ENCODE assay signal across 27 mouse cellular contexts in genomic region chr1:170929245-170929644, GRCm38 (mm10). TPM values are rescaled to one million over a fixed set of nuclear protein-coding genes. Genes with fewer than 3 reads are reported as not detected.
DNase-seq lines count a peak whose midpoint lies in the region; ATAC-seq and TF ChIP-seq lines count a peak whose summit lies in the region.
"Had no signal": no experiment of that assay in that cellular context is flagged by ENCODE, and none has a peak within 500 bp of the region (broad histone marks: within the 10 kb centered on the region; RNA-seq: fewer than 3 reads in every experiment).

No protein-coding gene starts in this region.

- no peak overlapping the region for H3K4me2 ChIP-seq in midbrain, embryonic 11.5 days
- H3K4me2 ChIP-seq in midbrain, embryonic 15.5 days, result no peak overlapping the region
- H3K4me2 ChIP-seq in CH12.LX (ENCODE audit: insufficient read depth, low read depth, poor library complexity, severe bottlenecking), result no peak overlapping the region
- H3K4me2 ChIP-seq: embryonic facial prominence, embryonic 13.5 days; embryonic facial prominence, embryonic 15.5 days; forebrain, embryonic 13.5 days; forebrain, embryonic 15.5 days had no signal

- no peak overlapping the region for H3K27ac ChIP-seq in midbrain, embryonic 11.5 days (ENCODE audit: low read depth, low read length)
- no peak overlapping the region for H3K27ac ChIP-seq in midbrain, embryonic 15.5 days
- H3K27ac ChIP-seq in CH12.LX (ENCODE audit: insufficient read depth, low read depth), result peak overlapping the region; percentile 53; the same call in 1 of the 2 replicates
- H3K27ac ChIP-seq in small intestine, adult 2 months (ENCODE audit: insufficient read depth, low read depth, low read length), result peak overlapping the region; percentile 57; the same call in 1 of the 2 replicates
- H3K27ac ChIP-seq: embryonic facial prominence, embryonic 13.5 days; embryonic facial prominence, embryonic 15.5 days; forebrain, embryonic 13.5 days; forebrain, embryonic 15.5 days had no signal

- H3K9me3 ChIP-seq in midbrain, embryonic 11.5 days (ENCODE audit: control insufficient read depth, low read length), result no peaks in the 10 kb centered on the region
- no peaks in the 10 kb centered on the region for H3K9me3 ChIP-seq in midbrain, embryonic 15.5 days
- H3K9me3 ChIP-seq in CH12.LX (replicated peaks; ENCODE audit: low read length), result no peaks in the 10 kb centered on the region
- H3K9me3 ChIP-seq: embryonic facial prominence, embryonic 13.5 days; embryonic facial prominence, embryonic 15.5 days; forebrain, embryonic 13.5 days; forebrain, embryonic 15.5 days had no signal

- in situ Hi-C loops in CH12.LX (cut with MboI; ENCODE audit: low pct_ligation_motif_present, low pct_unique_long_range_greater_than_20kb, low sequenced_read_pairs), result no loop called here

- intact Hi-C loops in left cerebral cortex, postnatal 25 days (cut with DNase I), result no loop called here

- H3K4me3 ChIP-seq in midbrain, embryonic 11.5 days (ENCODE audit: low read depth, low read length), result no peak overlapping the region
- no peak overlapping the region for H3K4me3 ChIP-seq in midbrain, embryonic 15.5 days
- H3K4me3 ChIP-seq in CH12.LX (replicated peaks in 1 of 3; ENCODE audit: low read depth in 2 of 3, low read length in 2 of 3, poor library complexity in 1 of 3), result no peak overlapping the region
- no peak overlapping the region for H3K4me3 ChIP-seq in small intestine, adult 2 months (ENCODE audit: low read depth, low read length)
- H3K4me3 ChIP-seq: embryonic facial prominence, embryonic 13.5 days; embryonic facial prominence, embryonic 15.5 days; forebrain, embryonic 13.5 days; forebrain, embryonic 15.5 days had no signal

- H3K79me2 ChIP-seq in CH12.LX (replicated peaks; ENCODE audit: control insufficient read depth, extremely low read depth, insufficient read depth, poor library complexity, severe bottlenecking), result no peaks in the 10 kb centered on the region; the same call in 1 of the 2 replicates

- DNase-seq in midbrain, embryonic 11.5 days (ENCODE audit: low spot score, missing footprints), result peak; percentile 64
- DNase-seq in A20 (ENCODE audit: low read depth, low spot score) (peak; percentile 80), CH12.LX (ENCODE audit: extremely low read depth) (no peak)
- DNase-seq in left cerebral cortex, postnatal 25 days (ENCODE audit: low spot score in 2 of 2), result no peak
- DNase-seq: adrenal gland, adult 2 months; adrenal gland, postnatal 10 days; adrenal gland, postnatal 25 days; cerebellum, adult 11-12 months; cerebellum, adult 2 months; cerebellum, adult 9-10 months; cerebellum, postnatal 10 days; cerebellum, postnatal 25 days; embryo, embryonic 11 days; forebrain, postnatal 0 days had no signal

- no peak for TF ChIP-seq POLR2A in CH12.LX (IDR thresholded peaks at IDR 0.05; ENCODE audit: low read depth, low read length)
- TF ChIP-seq POLR2A in small intestine, adult 2 months (IDR thresholded peaks at IDR 0.05; ENCODE audit: low read depth, low read length), result no peak

- no peaks in the 10 kb centered on the region for H3K4me1 ChIP-seq in midbrain, embryonic 11.5 days (ENCODE audit: control insufficient read depth, insufficient read depth, low read length)
- no peaks in the 10 kb centered on the region for H3K4me1 ChIP-seq in midbrain, embryonic 15.5 days
- H3K4me1 ChIP-seq in CH12.LX (ENCODE audit: control insufficient read depth in 1 of 2, insufficient read depth in 2 of 2), result peaks cover 16 to 78% of the 10 kb centered on the region in 2 experiments
- H3K4me1 ChIP-seq in small intestine, adult 2 months (ENCODE audit: control insufficient read depth, insufficient read depth, insufficient read length, low read length), result peaks cover 2% of the 10 kb centered on the region; the same call in 1 of the 2 replicates
- H3K4me1 ChIP-seq: embryonic facial prominence, embryonic 13.5 days; embryonic facial prominence, embryonic 15.5 days; forebrain, embryonic 13.5 days; forebrain, embryonic 15.5 days had no signal

- no peak for TF ChIP-seq RAD21 in CH12.LX (IDR thresholded peaks at IDR 0.05; ENCODE audit: low read depth, low read length)

- WGBS in midbrain, embryonic 11.5 days, result 81% methylated on average over 4 of the region's 4 CpGs
- WGBS in midbrain, embryonic 15.5 days, result 80% methylated on average over 4 of the region's 4 CpGs
- 75% methylated on average over 4 of the region's 4 CpGs for WGBS in small intestine, adult 2 months

- no peaks in the 10 kb centered on the region for H3K36me3 ChIP-seq in midbrain, embryonic 11.5 days (ENCODE audit: control insufficient read depth, insufficient read depth, low read length)
- no peaks in the 10 kb centered on the region for H3K36me3 ChIP-seq in midbrain, embryonic 15.5 days (replicated peaks)
- no peaks in the 10 kb centered on the region for H3K36me3 ChIP-seq in CH12.LX (replicated peaks in 1 of 2; ENCODE audit: control insufficient read depth in 1 of 2, insufficient read depth in 1 of 2, low read length in 1 of 2)
- no peaks in the 10 kb centered on the region for H3K36me3 ChIP-seq in small intestine, adult 2 months (ENCODE audit: control insufficient read depth, insufficient read depth, low read length)
- H3K36me3 ChIP-seq: embryonic facial prominence, embryonic 13.5 days; embryonic facial prominence, embryonic 15.5 days; forebrain, embryonic 15.5 days had no signal

- dilution Hi-C loops in CH12.LX (cut with MboI; ENCODE audit: extremely low pct_ligation_motif_present, extremely low pct_unique_long_range_greater_than_20kb, low sequenced_read_pairs), result no loop called here

- H3K9ac ChIP-seq in midbrain, embryonic 11.5 days (ENCODE audit: low read length), result no peak overlapping the region
- no peak overlapping the region for H3K9ac ChIP-seq in midbrain, embryonic 15.5 days
- H3K9ac ChIP-seq in CH12.LX (ENCODE audit: insufficient read depth, low read depth), result peak overlapping the region; percentile 4; the same call in 1 of the 2 replicates
- H3K9ac ChIP-seq: embryonic facial prominence, embryonic 13.5 days; embryonic facial prominence, embryonic 15.5 days; forebrain, embryonic 13.5 days; forebrain, embryonic 15.5 days; forebrain, postnatal 0 days had no signal

- ATAC-seq in midbrain, embryonic 11.5 days (ENCODE audit: low FRiP score), result no peak
- no peak for ATAC-seq in midbrain, embryonic 15.5 days (replicated peaks)
- no peak for ATAC-seq in erythroblast, adult 5-6 weeks (replicated peaks; ENCODE audit: low FRiP score, poor library complexity, severe bottlenecking)
- ATAC-seq: CD4-positive, CD25-positive, alpha-beta regulatory T cell, adult 4 months; forebrain, embryonic 13.5 days; forebrain, embryonic 15.5 days; forebrain, postnatal 0 days had no signal

- no peak for TF ChIP-seq EP300 in CH12.LX (IDR thresholded peaks at IDR 0.05; ENCODE audit: low read length)

- H3K27me3 ChIP-seq in midbrain, embryonic 11.5 days (ENCODE audit: control insufficient read depth, insufficient read depth, low read length), result no peaks in the 10 kb centered on the region
- H3K27me3 ChIP-seq in midbrain, embryonic 15.5 days (replicated peaks), result no peaks in the 10 kb centered on the region
- H3K27me3 ChIP-seq in CH12.LX (replicated peaks), result no peaks in the 10 kb centered on the region
- H3K27me3 ChIP-seq in small intestine, adult 2 months (ENCODE audit: control insufficient read depth, insufficient read depth, low read length), result no peaks in the 10 kb centered on the region
- H3K27me3 ChIP-seq: embryonic facial prominence, embryonic 13.5 days; embryonic facial prominence, embryonic 15.5 days; forebrain, embryonic 13.5 days; forebrain, embryonic 15.5 days had no signal

- TF ChIP-seq CTCF in CH12.LX (conservative IDR thresholded peaks at IDR 0.05 in 1 of 2, IDR thresholded peaks at IDR 0.05 in 1 of 2; ENCODE audit: low read depth in 2 of 2, low read length in 2 of 2), result no peak
- TF ChIP-seq CTCF in small intestine, adult 2 months (IDR thresholded peaks at IDR 0.05; ENCODE audit: extremely low read depth, insufficient read length, insufficient replicate concordance, low read depth, low read length), result no peak

RNA-seq across cellular contexts. Expression of gene Fcrla, which starts 1.9 kb away (rescaled TPM):
- not detected in 2 replicates for polyA plus RNA-seq in midbrain, embryonic 11.5 days (2014; fragmentation: Nextera tagmentation; extraction: Ambion mirVana)
- polyA plus RNA-seq in midbrain, embryonic 15.5 days (2015; fragmentation: Nextera tagmentation; extraction: Ambion mirVana), result not detected in 2 replicates
- total RNA-seq in CH12.LX (2012; rRNA removed) (10.6 and 18.5 TPM in 2 replicates), CH12.LX (2014; rRNA removed) (30.6 and 34.8 TPM in 2 replicates)
- polyA plus RNA-seq in CH12.LX (2012; ENCODE audit: insufficient read length, low read depth), result 15.4 and 17.7 TPM in 2 replicates
- polyA plus RNA-seq in small intestine, adult 2 months (2012; rRNA removed), result 1.8 and 4.2 TPM in 2 replicates
- 0.63 TPM in 1 of 2 replicates, not detected in the other for total RNA-seq in erythroblast, adult 5-6 weeks (2015; ENCODE audit: low replicate concordance)
- 0.84 and 0.94 TPM in 2 replicates for total RNA-seq in erythroblast, adult 5-6 weeks (2017; ENCODE audit: low replicate concordance)
- not detected for total RNA-seq in left cerebral cortex, postnatal 25 days (2021)
- total RNA-seq: ES-E14; forebrain, postnatal 0 days had no signal
- polyA plus RNA-seq: embryonic facial prominence, embryonic 11.5 days; embryonic facial prominence, embryonic 13.5 days; embryonic facial prominence, embryonic 15.5 days; forebrain, embryonic 11.5 days; forebrain, embryonic 13.5 days; forebrain, embryonic 15.5 days had no signal

RNA-seq across cellular contexts. Expression of gene Fcrlb, which starts 16.5 kb away (rescaled TPM):
- not detected in 2 replicates for polyA plus RNA-seq in midbrain, embryonic 11.5 days (2014; fragmentation: Nextera tagmentation; extraction: Ambion mirVana)
- 0.65 and 0.97 TPM in 2 replicates for polyA plus RNA-seq in midbrain, embryonic 15.5 days (2015; fragmentation: Nextera tagmentation; extraction: Ambion mirVana)
- not detected in 2 replicates for total RNA-seq in CH12.LX (2012; rRNA removed)
- not detected in 2 replicates for total RNA-seq in CH12.LX (2014; rRNA removed)
- not detected in 2 replicates for polyA plus RNA-seq in CH12.LX (2012; ENCODE audit: insufficient read length, low read depth)
- polyA plus RNA-seq in small intestine, adult 2 months (2012; rRNA removed), result 0.61 and 0.89 TPM in 2 replicates
- not detected in 2 replicates for total RNA-seq in erythroblast, adult 5-6 weeks (2015; ENCODE audit: low replicate concordance)
- not detected in 2 replicates for total RNA-seq in erythroblast, adult 5-6 weeks (2017; ENCODE audit: low replicate concordance)
- under 1 TPM; 0.34 to 0.37 TPM for total RNA-seq in left cerebral cortex, postnatal 25 days (2021)
- total RNA-seq: adrenal gland, adult 2 months; adrenal gland, postnatal 25 days; adrenal gland, postnatal 4 days; ES-E14; forebrain, postnatal 0 days; MEL had no signal
- polyA plus RNA-seq: CD4-positive, CD25-positive, alpha-beta regulatory T cell, adult 4 months; embryonic facial prominence, embryonic 11.5 days; embryonic facial prominence, embryonic 13.5 days; forebrain, embryonic 11.5 days; forebrain, embryonic 13.5 days had no signal

RNA-seq across cellular contexts. Expression of gene Dusp12, which starts 43.9 kb away (rescaled TPM):
- 28.9 and 31.1 TPM in 2 replicates for polyA plus RNA-seq in midbrain, embryonic 11.5 days (2014; fragmentation: Nextera tagmentation; extraction: Ambion mirVana)
- 42.2 and 54.0 TPM in 2 replicates for polyA plus RNA-seq in midbrain, embryonic 15.5 days (2015; fragmentation: Nextera tagmentation; extraction: Ambion mirVana)
- 30.9 and 37.2 TPM in 2 replicates for total RNA-seq in CH12.LX (2012; rRNA removed)
- 41.7 and 49.4 TPM in 2 replicates for total RNA-seq in CH12.LX (2014; rRNA removed)
- 30.4 and 36.5 TPM in 2 replicates for polyA plus RNA-seq in CH12.LX (2012; ENCODE audit: insufficient read length, low read depth)
- polyA plus RNA-seq in small intestine, adult 2 months (2012; rRNA removed), result 5.5 and 8.0 TPM in 2 replicates
- total RNA-seq in erythroblast, adult 5-6 weeks (2015; ENCODE audit: low replicate concordance), result 1.7 TPM in 1 of 2 replicates, not detected in the other
- total RNA-seq in erythroblast, adult 5-6 weeks (2017; ENCODE audit: low replicate concordance), result 1.4 and 1.5 TPM in 2 replicates
- 10 to 100 TPM; 14.4 to 17.9 TPM for total RNA-seq in left cerebral cortex, postnatal 25 days (2021)

RNA-seq across cellular contexts. Expression of gene Gm26620, which starts 44.4 kb away (rescaled TPM):
- polyA plus RNA-seq in midbrain, embryonic 11.5 days (2014; fragmentation: Nextera tagmentation; extraction: Ambion mirVana), result 0.31 TPM in 1 of 2 replicates, not detected in the other
- polyA plus RNA-seq in midbrain, embryonic 15.5 days (2015; fragmentation: Nextera tagmentation; extraction: Ambion mirVana), result 0.49 and 0.76 TPM in 2 replicates
- total RNA-seq in CH12.LX (2012; rRNA removed) (4.2 and 5.7 TPM in 2 replicates), CH12.LX (2014; rRNA removed) (0.52 and 0.99 TPM in 2 replicates)
- polyA plus RNA-seq in CH12.LX (2012; ENCODE audit: insufficient read length, low read depth), result 1.2 and 1.9 TPM in 2 replicates
- 1.1 and 1.5 TPM in 2 replicates for polyA plus RNA-seq in small intestine, adult 2 months (2012; rRNA removed)
- total RNA-seq in erythroblast, adult 5-6 weeks (2015; ENCODE audit: low replicate concordance), result not detected in 2 replicates
- not detected in 2 replicates for total RNA-seq in erythroblast, adult 5-6 weeks (2017; ENCODE audit: low replicate concordance)
- 1 to 10 TPM in 1 of 2 experiments, under 1 TPM in 1; 0.43 to 1.4 TPM for total RNA-seq in left cerebral cortex, postnatal 25 days (2021)
- polyA plus RNA-seq: CD4-positive, CD25-positive, alpha-beta regulatory T cell, adult 4 months; embryonic facial prominence, embryonic 11.5 days had no signal

RNA-seq across cellular contexts. Expression of gene Fcgr2b, which starts 47.1 kb away (rescaled TPM):
- polyA plus RNA-seq in midbrain, embryonic 11.5 days (2014; fragmentation: Nextera tagmentation; extraction: Ambion mirVana), result 0.18 TPM in 1 of 2 replicates, not detected in the other
- 1.8 and 1.9 TPM in 2 replicates for polyA plus RNA-seq in midbrain, embryonic 15.5 days (2015; fragmentation: Nextera tagmentation; extraction: Ambion mirVana)
- total RNA-seq in CH12.LX (2012; rRNA removed) (20.2 and 31.8 TPM in 2 replicates), CH12.LX (2014; rRNA removed) (29.5 and 31.1 TPM in 2 replicates)
- 36.1 and 44.3 TPM in 2 replicates for polyA plus RNA-seq in CH12.LX (2012; ENCODE audit: insufficient read length, low read depth)
- polyA plus RNA-seq in small intestine, adult 2 months (2012; rRNA removed), result 3.6 and 4.3 TPM in 2 replicates
- total RNA-seq in erythroblast, adult 5-6 weeks (2015; ENCODE audit: low replicate concordance), result 38.0 and 43.5 TPM in 2 replicates
- 20.1 and 23.1 TPM in 2 replicates for total RNA-seq in erythroblast, adult 5-6 weeks (2017; ENCODE audit: low replicate concordance)
- 1 to 10 TPM; 3.6 to 6.2 TPM for total RNA-seq in left cerebral cortex, postnatal 25 days (2021)

Comparison
In these comparisons a context has a peak if more than half of its experiments do, and no peak if none do; other contexts are left out.
1. DNase-seq: peak in midbrain, embryonic 11.5 days (single experiment) and A20 (single experiment); none in CH12.LX (single experiment) and left cerebral cortex, postnatal 25 days (0 of 2).
2. H3K27ac ChIP-seq: peak in CH12.LX (single experiment) and small intestine, adult 2 months (single experiment); none in midbrain, embryonic 11.5 days (single experiment) and midbrain, embryonic 15.5 days (single experiment).